Mouse (Mus musculus): ENCODE measurements around the gene Gbgt1. TPM values are rescaled to one million over a fixed set of nuclear protein-coding genes. Genes with fewer than 3 reads are reported as not detected.

Gene Gbgt1
- polyA plus RNA-seq, 1 experiment from 2014 or later: 0.50 TPM

DNA sequence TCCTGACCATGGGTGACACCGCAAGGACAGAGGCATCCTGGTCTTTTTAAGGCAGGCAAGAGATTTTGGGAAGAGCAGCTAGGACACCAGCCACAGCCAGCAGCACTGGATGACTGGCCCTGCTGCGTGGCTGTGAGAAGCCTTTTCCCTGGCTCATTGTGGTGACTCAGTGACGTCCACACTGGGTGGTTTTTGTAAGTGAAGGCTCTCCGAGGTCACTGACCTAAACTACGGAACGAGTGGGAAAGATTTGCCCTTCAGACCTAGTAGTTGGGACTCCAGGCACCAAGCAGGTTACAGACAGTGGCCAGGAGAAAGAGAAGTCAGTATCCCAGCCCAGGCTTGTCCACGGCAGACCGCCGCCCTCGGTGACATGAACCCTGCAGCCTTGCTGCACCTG, 27.7 kb downstream of the Gbgt1 start:
- Histone ChIP-seq H3K27ac (replicated peaks) (peak overlapping the region; percentile 81), H3K36me3 (peaks cover 5% of the 10 kb centered on the region; the same call in 1 of the 2 replicates), H3K4me1 (peaks cover 83% of the 10 kb centered on the region), H3K4me3 (no peak overlapping the region), H3K27me3 (no peaks in the 10 kb centered on the region), H3K4me2 (replicated peaks) (no peak overlapping the region), H3K9ac (replicated peaks) (no peak overlapping the region), H3K9me3 (no peaks in the 10 kb centered on the region)
- no peak for ATAC-seq (replicated peaks)
- 77% methylated on average over 10 of the region's 10 CpGs for WGBS

GRCm38 (mm10) chr2:28525219-28525942, 28.7 kb downstream of the Gbgt1 start:
- H3K4me2 ChIP-seq (replicated peaks): no peak overlapping the region; the same call in 1 of the 2 replicates
- no peaks in the 10 kb centered on the region for H3K27me3 ChIP-seq
- peak overlapping the region; percentile 81 for H3K27ac ChIP-seq (replicated peaks)
- peaks cover 88% of the 10 kb centered on the region for H3K4me1 ChIP-seq
- ATAC-seq (replicated peaks): peak; percentile 36
- peaks cover 5% of the 10 kb centered on the region; the same call in 1 of the 2 replicates for H3K36me3 ChIP-seq
- WGBS: 16% methylated on average over 11 of the region's 11 CpGs
- no peaks in the 10 kb centered on the region for H3K9me3 ChIP-seq
- H3K4me3 ChIP-seq: no peak overlapping the region
- no peak overlapping the region for H3K9ac ChIP-seq (replicated peaks)

- no peak overlapping the region for H3K9ac ChIP-seq (replicated peaks)
- WGBS: 41% methylated on average over 12 of the region's 12 CpGs
- no peak overlapping the region; the same call in 1 of the 2 replicates for H3K4me2 ChIP-seq (replicated peaks)
- H3K4me1 ChIP-seq: peaks cover 85% of the 10 kb centered on the region
- H3K36me3 ChIP-seq: peaks cover 5% of the 10 kb centered on the region; the same call in 1 of the 2 replicates
- no peaks in the 10 kb centered on the region for H3K27me3 ChIP-seq
- H3K4me3 ChIP-seq: no peak overlapping the region
- no peak for ATAC-seq (replicated peaks)
- H3K27ac ChIP-seq (replicated peaks): peak overlapping the region; percentile 81
- H3K9me3 ChIP-seq: no peaks in the 10 kb centered on the region
Measured at GRCm38 (mm10) chr2:28525943-28526876, 29.5 kb downstream of the Gbgt1 start.

DNA sequence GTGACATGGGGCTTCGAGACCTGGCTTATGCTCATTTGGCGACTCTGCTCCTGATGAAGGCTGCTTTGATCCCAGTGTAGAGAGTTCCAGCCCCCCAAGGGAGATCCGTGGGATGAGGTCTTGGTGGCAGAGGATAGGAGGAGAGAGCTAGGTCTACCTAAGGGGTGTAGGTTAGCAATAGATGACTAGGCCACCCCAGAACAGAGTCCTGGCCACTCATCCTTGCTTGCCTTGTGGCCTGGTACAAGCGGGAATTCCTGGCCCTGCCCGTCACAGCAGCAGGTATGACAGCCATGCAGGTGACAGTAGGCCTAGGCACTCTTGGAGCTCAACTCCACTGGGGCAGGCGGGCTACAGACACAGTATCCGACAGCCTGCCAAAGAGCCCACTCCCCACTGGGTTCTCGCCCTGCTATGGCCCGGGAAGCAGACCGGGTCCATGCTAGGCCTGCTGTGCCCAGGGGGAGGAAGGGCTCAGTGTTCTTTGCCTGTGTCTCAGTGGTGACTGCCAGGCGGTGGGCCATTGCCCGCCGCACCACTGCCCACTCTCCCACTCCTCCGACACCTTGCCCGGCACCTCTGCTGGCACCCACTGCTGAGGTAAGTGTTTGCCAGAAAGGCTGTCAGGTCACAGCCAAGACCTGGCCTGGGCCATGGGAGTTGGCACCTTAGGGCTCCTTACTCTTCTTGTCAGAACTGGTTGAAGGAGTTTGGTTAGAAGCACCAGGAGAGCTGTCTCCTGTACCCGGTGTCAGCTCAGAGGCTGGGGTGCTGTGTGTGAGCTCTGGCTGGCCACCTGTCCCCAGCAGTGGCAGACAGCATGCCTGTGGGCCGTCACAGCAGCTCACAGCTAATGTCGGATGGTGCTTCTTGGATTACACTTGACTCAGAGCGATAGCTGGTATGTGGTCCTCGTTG, 31.0 kb downstream of the Gbgt1 start:
- Histone ChIP-seq H3K27ac (replicated peaks) (no peak overlapping the region), H3K4me3 (no peak overlapping the region), H3K9me3 (no peaks in the 10 kb centered on the region), H3K9ac (replicated peaks) (no peak overlapping the region), H3K36me3 (no peaks in the 10 kb centered on the region), H3K27me3 (no peaks in the 10 kb centered on the region), H3K4me2 (replicated peaks) (no peak overlapping the region), H3K4me1 (peaks cover 79% of the 10 kb centered on the region)
- ATAC-seq (replicated peaks): no peak
- 84% methylated on average over 20 of the region's 20 CpGs for WGBS

GRCm38 (mm10) chr2:28528354-28528730, 31.7 kb downstream of the Gbgt1 start:
- H3K4me2 ChIP-seq (replicated peaks): no peak overlapping the region
- H3K27me3 ChIP-seq: no peaks in the 10 kb centered on the region
- H3K36me3 ChIP-seq: no peaks in the 10 kb centered on the region
- no peak overlapping the region for H3K9ac ChIP-seq (replicated peaks)
- 85% methylated on average over 7 of the region's 7 CpGs for WGBS
- H3K27ac ChIP-seq (replicated peaks): no peak overlapping the region
- peaks cover 82% of the 10 kb centered on the region for H3K4me1 ChIP-seq
- no peak for ATAC-seq (replicated peaks)
- H3K9me3 ChIP-seq: no peaks in the 10 kb centered on the region
- H3K4me3 ChIP-seq: no peak overlapping the region

DNA sequence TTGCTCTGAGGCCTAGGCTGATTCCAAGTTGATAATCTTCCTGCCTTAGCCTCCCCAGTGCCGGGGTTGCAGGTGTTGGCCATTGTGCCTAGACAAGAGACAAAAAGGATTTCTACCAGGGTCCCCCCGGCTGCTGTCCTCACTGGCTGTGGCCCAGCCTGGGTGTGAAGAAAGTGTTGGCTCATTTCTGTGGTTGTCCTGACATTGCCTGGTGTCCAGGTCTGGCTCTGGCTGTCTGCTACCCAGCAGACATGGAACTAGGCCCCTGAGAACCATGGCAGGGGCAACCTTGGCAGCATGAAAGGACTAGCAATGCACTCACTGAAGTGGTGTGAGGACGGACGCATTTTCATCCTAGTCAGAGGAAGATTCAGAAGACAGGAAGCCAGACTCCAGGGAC, 33.2 kb downstream of the Gbgt1 start:
- Histone ChIP-seq H3K9ac (replicated peaks) (no peak overlapping the region), H3K36me3 (no peaks in the 10 kb centered on the region), H3K27ac (replicated peaks) (peak overlapping the region; percentile 21; the same call in 1 of the 2 replicates), H3K4me2 (replicated peaks) (no peak overlapping the region), H3K9me3 (no peaks in the 10 kb centered on the region), H3K4me3 (no peak overlapping the region), H3K27me3 (no peaks in the 10 kb centered on the region), H3K4me1 (peaks cover 82% of the 10 kb centered on the region)
- no peak for ATAC-seq (replicated peaks)
- WGBS: 71% methylated on average over 4 of the region's 4 CpGs

- Histone ChIP-seq H3K27me3 (no peaks in the 10 kb centered on the region), H3K4me2 (replicated peaks) (no peak overlapping the region), H3K36me3 (no peaks in the 10 kb centered on the region), H3K4me3 (no peak overlapping the region), H3K9ac (replicated peaks) (no peak overlapping the region), H3K4me1 (peaks cover 82% of the 10 kb centered on the region), H3K9me3 (no peaks in the 10 kb centered on the region), H3K27ac (replicated peaks) (0 out of 2 replicates have a peak overlapping the region, but pooled peaks have one; percentile 21)
- 66% methylated on average over 7 of the region's 7 CpGs for WGBS
- no peak for ATAC-seq (replicated peaks)
Measured at GRCm38 (mm10) chr2:28530311-28530710, 33.6 kb downstream of the Gbgt1 start.

DNA sequence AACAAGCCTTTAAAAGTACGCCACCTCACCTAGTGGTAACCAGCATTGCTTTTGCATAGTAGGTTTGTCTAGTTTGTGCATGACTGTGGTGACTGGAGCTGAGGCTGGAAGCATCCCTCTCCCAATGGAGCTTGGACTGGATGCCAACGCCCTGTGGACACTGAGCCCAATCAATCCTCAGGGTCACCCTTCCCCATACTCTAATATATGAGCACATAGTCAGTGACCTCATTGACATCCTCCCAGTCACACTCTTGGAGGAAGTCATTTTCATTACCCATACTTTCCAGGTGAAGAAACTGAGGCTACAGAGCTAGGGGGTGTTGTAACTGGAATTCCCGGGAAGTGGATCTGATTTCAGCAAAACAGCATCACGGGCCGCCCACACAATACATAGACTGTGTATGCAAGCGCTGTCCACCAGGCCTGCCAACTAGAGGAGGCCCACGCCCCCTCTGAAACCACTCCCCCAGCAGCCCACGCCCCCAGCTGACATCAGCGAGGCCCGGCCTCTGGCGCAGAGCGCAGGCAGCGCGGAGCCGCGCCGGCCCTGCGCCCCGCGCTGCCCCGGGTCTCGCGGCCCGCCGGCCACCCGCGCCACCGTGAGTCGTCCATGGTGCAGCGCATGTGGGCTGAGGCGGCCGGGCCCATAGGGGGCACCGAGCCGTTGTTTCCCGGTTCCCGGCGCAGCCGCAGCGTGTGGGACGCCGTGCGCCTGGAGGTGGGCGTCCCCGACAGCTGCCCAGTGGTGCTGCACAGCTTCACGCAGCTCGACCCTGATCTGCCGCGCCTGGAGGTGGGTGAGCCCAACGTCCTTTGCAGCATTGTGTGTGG, 36.5 kb downstream of the Gbgt1 start:
- peak; percentile 87 for ATAC-seq (replicated peaks)
- 3% methylated on average over 49 of the region's 49 CpGs for WGBS
- peak overlapping the region; percentile 71 for H3K9ac ChIP-seq (replicated peaks)

GRCm38 (mm10) chr2:28533901-28534435, 37.3 kb downstream of the Gbgt1 start:
- H3K36me3 ChIP-seq: no peaks in the 10 kb centered on the region
- H3K9ac ChIP-seq (replicated peaks): peak overlapping the region; percentile 71
- H3K4me3 ChIP-seq: peak overlapping the region; percentile 52
- H3K4me1 ChIP-seq: peaks cover 87% of the 10 kb centered on the region
- peak overlapping the region; percentile 84 for H3K4me2 ChIP-seq (replicated peaks)
- WGBS: 53% methylated on average over 7 of the region's 7 CpGs
- 0 out of 2 replicates have a peak, but pooled peaks have one; percentile 5 for ATAC-seq (replicated peaks)
- H3K27me3 ChIP-seq: no peaks in the 10 kb centered on the region
- H3K9me3 ChIP-seq: no peaks in the 10 kb centered on the region
- peak overlapping the region; percentile 89 for H3K27ac ChIP-seq (replicated peaks)

More for the DNA sequence above, 36.5 kb downstream of the Gbgt1 start:
- Histone ChIP-seq H3K36me3 (no peaks in the 10 kb centered on the region), H3K27ac (replicated peaks) (peak overlapping the region; percentile 89), H3K9me3 (no peaks in the 10 kb centered on the region), H3K27me3 (no peaks in the 10 kb centered on the region), H3K4me2 (replicated peaks) (peak overlapping the region; percentile 84), H3K4me3 (peak overlapping the region; percentile 52), H3K4me1 (peaks cover 83% of the 10 kb centered on the region)

GRCm38 (mm10) chr2:28534436-28535262, 38.0 kb downstream of the Gbgt1 start:
- Histone ChIP-seq H3K4me3 (peak overlapping the region; percentile 52), H3K4me2 (replicated peaks) (peak overlapping the region; percentile 84), H3K36me3 (no peaks in the 10 kb centered on the region), H3K9me3 (no peaks in the 10 kb centered on the region), H3K27me3 (no peaks in the 10 kb centered on the region), H3K9ac (replicated peaks) (peak overlapping the region; percentile 71), H3K4me1 (peaks cover 88% of the 10 kb centered on the region), H3K27ac (replicated peaks) (peak overlapping the region; percentile 89)
- peak; percentile 24; the same call in 1 of the 2 replicates for ATAC-seq (replicated peaks)
- WGBS: 26% methylated on average over 11 of the region's 11 CpGs

Data from forebrain, embryonic 15.5 days (tissue).